Mouse (Mus musculus): Measurements from ENCODE around the gene Etfb. TPM values are rescaled to one million over a fixed set of nuclear protein-coding genes. Genes with fewer than 3 reads are reported as not detected.

Gene Etfb
- polyA plus RNA-seq, 1 experiment from 2014 or later = 513 TPM

Small RNA genes lying within 50 kb of the gene (microRNA-seq; reads per million reads assigned to microRNA genes)
- gene Mir7051 = 1.8 reads per million

Other genes starting within 250 kb of the Etfb start
- 8.2 and 8.8 TPM in 2 replicates for gene Zfp715, start 130.8 kb upstream of the Etfb start, polyA plus RNA-seq (2015; fragmentation: Nextera tagmentation; extraction: Ambion mirVana)
- gene Siglecf, start 92.7 kb upstream of the Etfb start, polyA plus RNA-seq (2015; fragmentation: Nextera tagmentation; extraction: Ambion mirVana) = 0.17 TPM in 1 of 2 replicates, not detected in the other
- gene Siglecg, start 35.9 kb upstream of the Etfb start, polyA plus RNA-seq (2015; fragmentation: Nextera tagmentation; extraction: Ambion mirVana) = 0.08 and 0.19 TPM in 2 replicates
- gene Lim2, start 16.4 kb upstream of the Etfb start, polyA plus RNA-seq (2015; fragmentation: Nextera tagmentation; extraction: Ambion mirVana) = 0.34 TPM in 1 of 2 replicates, not detected in the other
- 0.85 and 1.4 TPM in 2 replicates for gene Nkg7, start 7.0 kb upstream of the Etfb start, polyA plus RNA-seq (2015; fragmentation: Nextera tagmentation; extraction: Ambion mirVana)
- not detected in 2 replicates for gene Cldnd2, start 3.3 kb upstream of the Etfb start, polyA plus RNA-seq (2015; fragmentation: Nextera tagmentation; extraction: Ambion mirVana)
- 0.32 and 0.33 TPM in 2 replicates for gene Gm45233, start within 50 bp of the Etfb start, polyA plus RNA-seq (2015; fragmentation: Nextera tagmentation; extraction: Ambion mirVana)
- gene Vsig10l, start 19.1 kb downstream of the Etfb start, polyA plus RNA-seq (2015; fragmentation: Nextera tagmentation; extraction: Ambion mirVana) = 2.2 and 2.8 TPM in 2 replicates
- gene Iglon5, start 46.0 kb downstream of the Etfb start, polyA plus RNA-seq (2015; fragmentation: Nextera tagmentation; extraction: Ambion mirVana) = 0.09 and 0.12 TPM in 2 replicates
- not detected in 2 replicates for gene 4931406B18Rik, start 61.9 kb downstream of the Etfb start, polyA plus RNA-seq (2015; fragmentation: Nextera tagmentation; extraction: Ambion mirVana)
- 0.68 and 1.1 TPM in 2 replicates for gene Cd33, start 100.3 kb downstream of the Etfb start, polyA plus RNA-seq (2015; fragmentation: Nextera tagmentation; extraction: Ambion mirVana)
- gene Zfp658, start 118.2 kb downstream of the Etfb start, polyA plus RNA-seq (2015; fragmentation: Nextera tagmentation; extraction: Ambion mirVana) = 1.2 and 1.3 TPM in 2 replicates
- 7.0 TPM in 2 replicates for gene Zfp719, start 135.5 kb downstream of the Etfb start, polyA plus RNA-seq (2015; fragmentation: Nextera tagmentation; extraction: Ambion mirVana)
- not detected in 2 replicates for gene Zfp819, start 163.1 kb downstream of the Etfb start, polyA plus RNA-seq (2015; fragmentation: Nextera tagmentation; extraction: Ambion mirVana)
- not detected in 2 replicates for gene Ceacam18, start 190.6 kb downstream of the Etfb start, polyA plus RNA-seq (2015; fragmentation: Nextera tagmentation; extraction: Ambion mirVana)
- gene Siglece, start 216.1 kb downstream of the Etfb start, polyA plus RNA-seq (2015; fragmentation: Nextera tagmentation; extraction: Ambion mirVana) = 0.41 and 0.52 TPM in 2 replicates
- gene Ctu1, start 227.9 kb downstream of the Etfb start, polyA plus RNA-seq (2015; fragmentation: Nextera tagmentation; extraction: Ambion mirVana) = 6.3 and 6.8 TPM in 2 replicates
- not detected in 2 replicates for gene Klk14, start 246.3 kb downstream of the Etfb start, polyA plus RNA-seq (2015; fragmentation: Nextera tagmentation; extraction: Ambion mirVana)